Mouse (Mus musculus) small intestine, adult 2 months (tissue): ENCODE measurements at regions not wholly inside any gene's neighbourhood (a gene's known extent, or its start where the extent isn't known, plus 50 kb on each side); places are given as distances from the start of the nearest gene placed in this dataset.

ENCODE experiments used
- CTCF ChIP-seq: fragments of 200-500 bp; IDR thresholded peaks from 2 replicates; pipeline ENCODE4 v1.5.1; 2012; ENCODE audit warnings: low read depth, mild to moderate bottlenecking, control low read depth, inconsistent platforms, low read length, moderate library complexity, mixed read lengths; ENCODE audit not compliant: insufficient replicate concordance, insufficient read length; ENCODE audit errors: extremely low read depth
- POLR2A ChIP-seq: fragments of 200-500 bp; IDR thresholded peaks from 2 replicates; pipeline ENCODE4 v1.6.1; 2012; ENCODE audit warnings: low read depth, mild to moderate bottlenecking, control low read depth, inconsistent platforms, low read length, moderate library complexity

DNA sequence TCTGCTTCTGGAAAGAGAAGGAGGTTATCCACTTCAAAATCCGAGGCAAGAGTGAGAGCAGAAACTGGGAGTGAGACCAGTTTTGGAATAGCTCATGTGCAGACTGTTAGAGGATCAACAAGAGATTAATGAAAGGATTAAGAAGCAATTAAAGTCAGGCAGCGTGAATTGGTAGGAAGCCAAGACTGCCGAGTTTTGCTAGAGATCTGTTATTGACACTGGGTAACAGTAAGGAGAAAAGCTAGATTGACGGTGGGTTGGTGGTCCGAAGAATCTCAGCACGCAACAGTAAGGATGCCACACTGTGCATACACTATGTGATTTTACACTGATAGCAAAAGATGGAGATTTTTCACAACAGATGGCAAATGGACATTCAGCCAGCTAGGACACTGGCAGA, 109.8 kb downstream of the Nsun3 start:
- no peak for TF ChIP-seq POLR2A
- no peak for TF ChIP-seq CTCF
